Mouse (Mus musculus) hindbrain, embryonic 11.5 days (tissue): ENCODE results near the gene Gm21860. TPM values are rescaled to one million over a fixed set of nuclear protein-coding genes. Genes with fewer than 3 reads are reported as not detected.
"Not testable (repeated sequence)": the region's sequence is repeated elsewhere in the genome, so short reads cannot be mapped to it uniquely, and the experiment has no call there.

Experiments
- ATAC-seq: fragments of 200-750 bp; cut with Nextera tagmentation; 2 replicates; pipeline ENCODE4 v1.8.0; 2017; ENCODE audit warnings: mild to moderate bottlenecking, moderate TSS enrichment, moderate library complexity; ENCODE audit not compliant: low FRiP score
- DNase-seq: peaks from one replicate; pipeline ENCODE4 v3.0.0-alpha.2; 2015; ENCODE audit warnings: low spot score
- H3K27ac ChIP-seq: fragments of 300-500 bp; sonication (generic); 2 replicates; pipeline ENCODE4 v1.5.1; 2014; ENCODE audit warnings: mild to moderate bottlenecking, low read depth, low read length
- H3K27me3 ChIP-seq: fragments of 300-500 bp; sonication (generic); 2 replicates; pipeline ENCODE4 v1.6.1; 2014; ENCODE audit warnings: mild to moderate bottlenecking, low read length, moderate library complexity, mixed read lengths; ENCODE audit not compliant: control insufficient read depth, insufficient read depth
- H3K36me3 ChIP-seq: fragments of 300-500 bp; sonication (generic); 2 replicates; pipeline ENCODE4 v1.6.1; 2014; ENCODE audit warnings: mild to moderate bottlenecking, low read length, moderate library complexity, mixed read lengths; ENCODE audit not compliant: control insufficient read depth, insufficient read depth
- H3K4me1 ChIP-seq: fragments of 300-500 bp; sonication (generic); replicated peaks from 2 replicates; pipeline ENCODE4 v1.6.1; 2014; ENCODE audit warnings: low read length, mixed read lengths; ENCODE audit not compliant: control insufficient read depth, insufficient read depth
- H3K4me2 ChIP-seq: fragments of 300-500 bp; sonication (generic); replicated peaks from 2 replicates; pipeline ENCODE4 v1.6.1; 2014; ENCODE audit warnings: mild to moderate bottlenecking, low read depth, low read length
- H3K4me3 ChIP-seq: fragments of 300-500 bp; sonication (generic); 2 replicates; pipeline ENCODE4 v1.5.1; 2014; ENCODE audit warnings: low read depth, low read length
- H3K9ac ChIP-seq: fragments of 300-500 bp; sonication (generic); 2 replicates; pipeline ENCODE4 v1.6.1; 2014; ENCODE audit warnings: low read depth, low read length
- H3K9me3 ChIP-seq: fragments of 300-500 bp; sonication (generic); 2 replicates; pipeline ENCODE4 v1.6.1; 2016; ENCODE audit warnings: low read length; ENCODE audit not compliant: control insufficient read depth
- WGBS: fragments of 180-500 bp; shearing (Covaris S2); extraction: QIAGEN DNeasy Blood & Tissue Kit; methylation state at CpG from one replicate; pipeline ENCODE4 v1.1.7; 2014; 5-methylcytosine and 5-hydroxymethylcytosine counted together
- polyA plus RNA-seq: library from polyadenylated mRNA; unstranded; fragments of >200 nt; fragmentation: Nextera tagmentation; extraction: Ambion mirVana; gene quantifications from 2 replicates; pipeline ENCODE4 v1.2.1, GENCODE M21; 2014

Gm21860 gene
- polyA plus RNA-seq, 1 experiment from 2014 or later = not detected

DNA sequence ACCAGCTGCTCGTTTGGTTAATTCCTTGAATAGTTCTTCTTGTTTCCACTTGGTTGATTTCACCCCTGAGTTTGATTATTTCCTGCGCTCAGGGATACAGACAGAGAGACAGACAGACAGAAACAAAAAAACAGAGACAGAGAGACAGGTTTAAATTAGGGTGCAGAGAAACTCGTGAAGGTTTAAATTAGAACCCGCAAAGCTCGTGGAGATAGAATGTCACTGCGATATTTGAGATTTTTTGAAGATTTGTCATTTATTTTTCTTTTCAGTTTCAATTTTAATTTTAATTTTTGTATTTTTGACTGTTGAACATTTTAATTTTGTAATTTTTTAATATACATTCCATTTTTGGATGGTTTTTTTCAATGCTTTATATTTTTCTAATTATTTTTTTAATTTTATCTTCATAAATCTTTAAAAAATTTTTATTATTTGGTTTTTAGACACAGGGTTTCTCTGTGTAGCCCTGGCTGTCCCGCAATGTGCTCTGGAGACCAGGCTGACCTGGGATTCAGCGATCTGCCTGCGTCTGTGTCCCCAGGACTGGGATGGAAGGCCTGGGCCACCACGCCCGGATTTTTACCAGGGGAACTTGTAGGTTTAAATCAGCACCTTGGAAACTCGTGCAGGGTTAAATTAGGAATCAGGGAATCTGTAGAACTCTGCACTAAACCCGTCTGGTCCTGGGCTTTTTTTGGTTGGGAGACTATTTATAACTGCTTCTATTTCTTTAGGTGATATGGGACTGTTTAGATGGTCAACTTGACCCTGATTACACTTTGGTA, 27.3 kb downstream of the Gm21860 start:
- not testable (repeated sequence) for H3K9ac ChIP-seq, H3K36me3 ChIP-seq, DNase-seq, H3K4me3 ChIP-seq, H3K27me3 ChIP-seq, H3K9me3 ChIP-seq, H3K4me2 ChIP-seq, H3K4me1 ChIP-seq, ATAC-seq, H3K27ac ChIP-seq
- 80% methylated on average over 13 of the region's 13 CpGs for WGBS

DNA sequence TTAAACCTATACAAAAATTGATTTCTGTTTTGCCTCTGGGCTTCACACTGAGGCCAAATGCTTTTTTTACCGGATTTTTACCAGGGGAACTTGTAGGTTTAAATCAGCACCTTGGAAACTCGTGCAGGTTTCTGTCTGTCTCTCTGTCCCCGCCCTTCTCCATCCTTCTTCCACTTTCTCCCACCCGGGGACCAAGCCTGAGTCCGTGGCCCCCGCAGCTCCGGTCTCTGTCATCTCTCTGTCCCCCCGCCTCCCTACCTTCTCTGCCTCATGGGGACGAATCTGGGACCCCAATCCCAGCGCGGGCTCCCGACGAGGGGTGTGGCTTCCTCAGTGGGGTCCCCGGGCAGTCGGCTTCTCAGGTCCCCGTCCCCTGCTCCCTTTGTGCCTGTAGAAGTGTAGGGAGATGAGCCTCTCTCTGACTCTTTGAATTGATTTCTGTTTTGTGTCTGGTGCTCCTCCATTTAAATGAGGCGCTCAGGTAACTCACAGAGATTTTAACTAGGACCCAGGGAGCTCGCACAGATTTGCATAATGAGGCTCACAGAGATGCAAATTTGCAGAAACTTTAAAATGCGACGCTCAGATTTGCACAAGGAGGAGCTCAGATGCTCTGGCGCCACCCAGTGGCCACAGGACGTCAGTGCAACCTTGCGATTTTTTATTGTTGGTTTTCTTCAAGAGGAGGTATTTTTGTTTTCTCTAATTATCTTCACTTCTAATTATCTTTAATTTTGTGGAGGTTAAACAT, 28.7 kb downstream of the Gm21860 start:
- not testable (repeated sequence) for H3K4me2 ChIP-seq

DNA sequence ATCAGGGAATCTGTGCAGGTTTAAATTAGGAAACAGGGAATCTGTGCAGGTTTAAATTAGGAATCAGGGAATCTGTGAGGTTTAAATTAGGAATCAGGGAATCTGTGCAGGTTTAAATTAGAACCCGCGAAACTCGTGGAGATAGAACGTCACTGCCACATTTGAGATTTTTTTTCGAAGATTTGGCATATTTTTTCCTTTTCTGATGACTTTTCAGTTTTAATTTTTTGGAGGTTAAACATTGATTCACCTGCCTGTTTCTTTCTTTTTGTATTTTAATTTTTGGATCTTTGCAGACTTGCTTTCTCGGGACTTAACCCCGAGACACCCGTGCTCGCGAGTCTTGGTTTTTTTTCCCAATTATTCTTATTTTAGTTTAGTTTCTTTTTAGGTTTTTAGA, 29.5 kb downstream of the Gm21860 start:
- 90% methylated on average over 10 of the region's 10 CpGs for WGBS
- DNase-seq, H3K4me2 ChIP-seq, ATAC-seq, H3K9ac ChIP-seq, H3K36me3 ChIP-seq, H3K9me3 ChIP-seq, H3K27me3 ChIP-seq, H3K4me3 ChIP-seq, H3K27ac ChIP-seq, H3K4me1 ChIP-seq: not testable (repeated sequence)

More for the DNA sequence above, 28.7 kb downstream of the Gm21860 start:
- H3K27me3 ChIP-seq, ATAC-seq, H3K9ac ChIP-seq, H3K9me3 ChIP-seq, H3K4me1 ChIP-seq, H3K4me3 ChIP-seq, H3K36me3 ChIP-seq, H3K27ac ChIP-seq: not testable (repeated sequence)
- 65% methylated on average over 12 of the region's 23 CpGs for WGBS
- DNase-seq = peak; percentile 40

DNA sequence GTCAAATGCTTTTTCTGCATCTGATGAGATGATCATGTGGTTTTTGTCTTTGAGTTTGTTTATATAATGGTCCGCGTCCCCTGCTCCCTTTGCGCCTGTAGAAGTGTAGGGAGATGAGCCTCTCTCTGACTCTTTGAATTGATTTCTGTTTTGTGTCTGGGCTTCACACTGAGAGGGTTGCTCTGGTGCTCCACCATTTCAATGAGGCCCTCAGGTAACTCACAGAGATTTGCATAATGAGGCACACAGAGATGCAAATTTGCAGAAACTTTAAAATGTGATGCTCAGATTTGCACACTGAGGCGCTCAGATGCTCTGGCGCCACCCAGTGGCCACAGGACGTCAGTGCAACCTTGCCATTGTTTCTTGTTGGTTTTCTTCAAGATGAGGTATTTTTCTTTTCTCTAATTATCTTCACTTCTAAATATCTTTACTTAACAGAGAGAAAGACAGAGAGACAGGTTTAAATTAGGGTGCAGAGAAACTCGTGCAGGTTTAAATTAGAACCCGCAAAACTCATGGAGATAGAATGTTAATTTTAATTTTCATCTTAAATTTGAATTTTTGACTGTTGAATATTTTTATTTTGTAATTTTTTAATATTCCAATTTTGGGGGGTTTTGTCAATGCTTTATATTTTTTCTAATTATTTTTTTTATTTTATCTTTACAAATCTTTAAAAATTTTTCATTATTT, 30.5 kb downstream of the Gm21860 start:
- not testable (repeated sequence) for H3K9ac ChIP-seq, H3K4me1 ChIP-seq, DNase-seq, H3K4me2 ChIP-seq, H3K27ac ChIP-seq, H3K9me3 ChIP-seq, H3K4me3 ChIP-seq, H3K27me3 ChIP-seq, H3K36me3 ChIP-seq
- 59% methylated on average over 8 of the region's 8 CpGs for WGBS
- peak; percentile 78; the same call in 1 of the 2 replicates for ATAC-seq

DNA sequence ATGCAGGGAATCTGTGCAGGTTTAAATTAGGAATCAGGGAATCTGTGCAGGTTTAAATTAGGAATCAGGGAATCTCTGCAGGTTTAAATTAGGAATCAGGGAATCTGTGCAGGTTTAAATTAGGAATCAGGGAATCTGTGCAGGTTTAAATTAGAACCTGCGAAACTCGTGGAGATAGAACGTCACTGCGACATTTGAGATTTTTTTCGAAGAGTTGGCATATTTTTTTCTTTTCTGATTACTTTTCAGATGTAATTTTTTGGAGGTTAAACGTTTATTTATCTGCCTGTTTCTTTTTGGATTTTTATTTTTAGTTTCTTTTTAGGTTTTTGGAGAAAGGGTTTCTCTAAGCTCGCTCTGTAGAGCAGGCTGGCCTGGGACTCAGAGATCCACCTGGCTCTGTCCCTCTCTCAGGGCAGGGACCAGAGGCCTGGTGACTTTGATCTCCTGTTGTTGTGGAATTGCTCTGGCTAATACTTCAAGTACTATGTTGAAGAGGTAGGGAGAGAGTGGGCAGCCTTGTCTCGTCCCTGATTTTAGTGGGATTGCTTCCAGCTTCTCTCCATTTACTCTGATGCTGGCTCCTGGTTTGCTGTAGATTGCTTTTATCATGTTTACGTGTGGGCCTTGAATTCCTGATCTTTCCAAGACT, 31.2 kb downstream of the Gm21860 start:
- ATAC-seq = peak; percentile 84
- not testable (repeated sequence) for H3K4me3 ChIP-seq

DNA sequence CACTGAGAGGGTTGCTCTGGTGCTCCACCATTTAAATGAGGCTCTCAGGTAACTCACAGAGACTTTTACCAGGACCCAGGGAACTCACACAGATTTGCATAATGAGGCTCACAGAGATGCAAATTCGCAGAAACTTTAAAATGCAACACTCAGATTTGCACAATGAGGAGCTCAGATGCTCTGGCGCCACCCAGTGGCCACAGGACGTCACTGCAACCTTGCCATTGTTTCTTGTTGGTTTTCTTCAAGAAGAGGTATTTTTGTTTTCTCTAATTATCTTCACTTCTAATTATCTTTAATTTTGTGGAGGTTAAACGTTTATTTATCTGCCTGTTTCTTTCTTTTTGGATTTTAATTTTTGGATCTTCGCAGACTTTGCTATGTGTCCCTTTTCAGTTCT, 34.1 kb downstream of the Gm21860 start:
- 44% methylated on average over 5 of the region's 5 CpGs for WGBS
- H3K27me3 ChIP-seq, DNase-seq, H3K27ac ChIP-seq, H3K9ac ChIP-seq, H3K4me1 ChIP-seq, H3K36me3 ChIP-seq, H3K9me3 ChIP-seq, H3K4me2 ChIP-seq, ATAC-seq, H3K4me3 ChIP-seq: not testable (repeated sequence)

More for the DNA sequence above, 31.2 kb downstream of the Gm21860 start:
- not testable (repeated sequence) for H3K27ac ChIP-seq, H3K36me3 ChIP-seq, H3K27me3 ChIP-seq, H3K4me1 ChIP-seq, DNase-seq, H3K9ac ChIP-seq, H3K9me3 ChIP-seq, H3K4me2 ChIP-seq
- WGBS = 68% methylated on average over 9 of the region's 9 CpGs

DNA sequence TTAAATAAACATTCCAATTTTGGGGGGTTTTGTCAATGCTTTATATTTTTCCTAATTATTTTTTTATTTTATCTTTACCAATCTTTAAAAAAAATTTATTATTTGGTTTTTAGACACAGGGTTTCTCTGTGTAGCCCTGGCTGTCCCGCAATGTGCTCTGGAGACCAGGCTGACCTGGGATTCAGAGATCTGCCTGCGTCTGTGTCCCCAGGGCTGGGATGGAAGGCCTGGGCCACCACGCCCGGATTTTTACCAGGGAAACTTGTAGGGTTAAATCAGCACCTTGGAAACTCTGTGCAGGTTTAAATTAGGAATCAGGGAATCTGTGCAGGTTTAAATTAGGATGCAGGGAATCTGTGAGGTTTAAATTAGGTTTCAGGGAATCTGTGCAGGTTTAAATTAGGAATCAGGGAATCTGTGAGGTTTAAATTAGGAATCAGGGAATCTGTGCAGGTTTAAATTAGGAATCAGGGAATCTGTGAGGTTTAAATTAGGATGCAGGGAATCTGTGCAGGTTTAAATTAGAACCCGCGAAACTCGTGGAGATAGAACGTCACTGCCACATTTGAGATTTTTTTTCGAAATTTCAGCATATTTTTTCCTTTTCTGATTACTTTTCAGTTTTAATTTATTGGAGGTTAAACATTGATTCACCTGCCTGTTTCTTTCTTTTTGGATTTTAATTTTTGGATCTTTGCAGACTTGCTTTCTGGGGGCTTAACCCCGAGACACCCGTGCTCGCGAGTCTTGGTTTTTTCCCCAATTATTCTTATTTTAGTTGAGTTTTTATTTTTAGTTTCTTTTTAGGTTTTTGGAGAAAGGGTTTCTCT, 35.0 kb downstream of the Gm21860 start:
- not testable (repeated sequence) for ATAC-seq, H3K4me1 ChIP-seq, H3K4me3 ChIP-seq, H3K9ac ChIP-seq, H3K9me3 ChIP-seq, H3K4me2 ChIP-seq, DNase-seq, H3K36me3 ChIP-seq, H3K27ac ChIP-seq, H3K27me3 ChIP-seq
- 80% methylated on average over 13 of the region's 13 CpGs for WGBS
